Comparison of ENCODE assay signal across 30 mouse cellular contexts in the genomic region with DNA sequence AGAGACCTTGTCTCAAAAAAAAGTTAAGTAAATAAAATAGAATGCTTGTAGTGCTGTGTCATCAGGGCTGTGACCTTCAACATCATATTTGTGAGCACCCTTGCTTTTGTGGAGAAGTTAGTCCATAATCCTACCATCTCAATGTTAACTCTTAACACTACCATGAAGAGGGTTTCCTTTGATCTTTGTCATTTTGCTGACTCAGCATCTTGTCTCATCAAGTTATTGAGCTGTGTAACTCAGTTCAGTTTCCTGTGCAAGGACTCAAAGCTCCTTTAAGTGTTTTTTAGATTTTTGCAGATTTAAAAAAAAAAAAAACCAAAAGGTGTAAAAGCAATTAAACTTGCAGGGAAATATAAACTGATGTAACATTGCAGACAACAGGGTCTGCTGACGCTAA.
"Had no signal": no experiment of that assay in that cellular context is flagged by ENCODE, and none has a peak within 500 bp of the region (broad histone marks: within the 10 kb centered on the region; RNA-seq: fewer than 3 reads in every experiment).

No protein-coding gene starts in this region.

- H3K27ac ChIP-seq: heart, embryonic 13.5 days; heart, embryonic 15.5 days; hindbrain, embryonic 10.5 days; hindbrain, embryonic 12.5 days; hindbrain, embryonic 13.5 days; hindbrain, embryonic 14.5 days; hindbrain, embryonic 15.5 days; hindbrain, postnatal 0 days; intestine, embryonic 15.5 days; kidney, embryonic 15.5 days; kidney, postnatal 0 days; layer of hippocampus, adult 2 months; left cerebral cortex, adult 2 months had no signal

- H3K4me3 ChIP-seq: heart, embryonic 12.5 days; heart, embryonic 13.5 days; heart, embryonic 15.5 days; hindbrain, embryonic 10.5 days; hindbrain, embryonic 12.5 days; hindbrain, embryonic 13.5 days; hindbrain, embryonic 15.5 days; intestine, embryonic 15.5 days; kidney, embryonic 15.5 days; layer of hippocampus, adult 2 months; left cerebral cortex, adult 2 months had no signal

- H3K4me2 ChIP-seq: heart, embryonic 11.5 days; heart, embryonic 12.5 days; heart, embryonic 13.5 days; heart, embryonic 15.5 days; hindbrain, embryonic 12.5 days; hindbrain, embryonic 13.5 days; hindbrain, embryonic 14.5 days; hindbrain, embryonic 15.5 days; intestine, embryonic 15.5 days; kidney, embryonic 15.5 days had no signal

- H3K9me3 ChIP-seq: heart, embryonic 12.5 days; heart, embryonic 13.5 days; heart, embryonic 15.5 days; hindbrain, embryonic 10.5 days; hindbrain, embryonic 12.5 days; hindbrain, embryonic 13.5 days; hindbrain, embryonic 15.5 days; intestine, embryonic 15.5 days; kidney, embryonic 15.5 days had no signal

- H3K4me1 ChIP-seq: heart, embryonic 12.5 days; heart, embryonic 13.5 days; heart, embryonic 15.5 days; hindbrain, embryonic 10.5 days; hindbrain, embryonic 12.5 days; hindbrain, embryonic 13.5 days; hindbrain, embryonic 15.5 days; intestine, embryonic 15.5 days; kidney, embryonic 15.5 days had no signal

- H3K9ac ChIP-seq: heart, embryonic 12.5 days; heart, embryonic 13.5 days; heart, embryonic 15.5 days; hindbrain, embryonic 12.5 days; hindbrain, embryonic 13.5 days; hindbrain, embryonic 14.5 days; hindbrain, embryonic 15.5 days; intestine, embryonic 15.5 days; kidney, embryonic 15.5 days had no signal

- H3K27me3 ChIP-seq: heart, embryonic 12.5 days; heart, embryonic 13.5 days; heart, embryonic 15.5 days; hindbrain, embryonic 12.5 days; hindbrain, embryonic 13.5 days; hindbrain, embryonic 15.5 days; intestine, embryonic 15.5 days; kidney, embryonic 15.5 days had no signal

- DNase-seq: heart, postnatal 10 days; heart, postnatal 14 days; heart, postnatal 36 days; heart, postnatal 4 days; kidney, adult 11 months; kidney, adult 18-20 months; kidney, adult 2 months; kidney, adult 8-10 months; kidney, postnatal 10 days; kidney, postnatal 14 days; kidney, postnatal 25 days; kidney, postnatal 36 days; kidney, postnatal 4 days; layer of hippocampus, adult 9-11 months; layer of hippocampus, postnatal 36 days had no signal
